Mouse (Mus musculus) yolk sac, embryonic 10.5 days (tissue): ENCODE results near the gene Urah.

Experiments used
- DNase-seq: peaks from one replicate; pipeline ENCODE4 v3.0.0-alpha.2; 2017; ENCODE audit warnings: low spot score

The Urah gene

DNA sequence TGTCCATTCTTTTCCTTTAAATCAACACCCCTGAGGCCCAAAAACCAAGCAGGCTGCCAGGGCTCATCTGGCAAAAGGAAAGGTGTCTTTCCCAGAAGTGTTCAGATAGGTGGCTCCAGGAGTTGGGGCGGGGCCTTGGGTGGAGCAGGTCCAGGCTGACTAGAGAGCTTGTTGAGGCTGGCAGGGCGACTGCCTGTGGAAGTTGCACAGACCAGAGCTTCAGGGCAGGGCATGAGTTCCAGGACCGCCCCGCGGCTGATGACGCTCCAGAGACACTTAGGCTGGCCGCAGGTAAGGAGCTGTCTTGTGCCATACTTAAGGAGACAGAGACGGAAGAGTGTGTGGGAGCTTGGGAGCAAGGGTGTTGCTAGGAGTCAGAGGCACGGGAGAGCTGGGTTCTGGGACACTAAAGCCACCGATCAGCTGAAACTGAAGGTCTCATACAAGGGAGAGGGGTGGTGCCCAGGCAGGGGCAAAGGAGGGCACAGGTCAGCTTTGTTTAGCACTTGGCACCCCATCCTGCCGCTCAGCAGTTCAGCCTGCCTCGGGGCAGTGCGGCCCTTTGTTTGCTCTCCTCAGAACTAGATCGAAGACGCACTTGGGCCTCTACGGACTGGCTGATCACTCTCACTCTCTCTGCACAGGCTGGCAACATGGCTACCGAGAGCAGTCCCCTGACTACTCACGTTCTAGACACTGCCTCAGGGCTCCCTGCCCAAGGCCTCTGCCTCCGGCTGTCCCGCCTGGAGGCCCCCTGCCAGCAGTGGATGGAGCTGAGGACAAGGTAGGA lies at the start of gene Urah:
Gene Urah (plus strand): TSS at position 51 of the 790 bp plus-strand sequence.
- DNase-seq, result peak; percentile 55

DNA sequence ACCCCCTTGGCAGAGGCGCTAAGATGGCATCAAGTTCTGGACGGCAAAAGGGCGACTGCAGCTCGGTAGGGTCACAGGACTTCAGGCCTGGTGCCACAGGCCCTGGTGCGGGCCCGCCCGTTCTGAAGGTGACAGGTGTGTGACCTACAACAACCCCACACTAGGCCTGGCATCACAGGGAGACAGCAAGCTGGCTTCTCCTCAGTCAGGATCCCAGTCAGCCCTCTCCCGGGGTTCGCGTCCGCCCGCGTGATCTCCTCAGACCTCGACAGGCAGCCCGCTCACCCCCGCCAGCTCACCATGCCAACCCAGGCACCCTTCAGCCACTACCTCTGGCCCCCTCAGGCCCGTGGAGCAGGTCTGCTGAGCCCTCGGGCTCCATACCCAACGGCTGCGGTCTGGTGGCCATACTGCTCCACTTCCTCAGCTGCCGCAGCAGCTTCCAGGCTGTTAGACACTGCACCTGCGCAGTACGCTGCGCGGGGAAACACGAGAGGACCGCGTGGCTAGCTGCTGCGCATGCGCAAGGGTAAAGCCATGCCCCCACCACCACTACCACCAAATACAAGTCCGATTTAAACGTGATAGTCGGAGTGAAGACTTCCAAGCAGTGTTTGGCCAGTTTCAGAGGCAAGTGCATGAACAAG lies 47.3 kb upstream of the Urah start, which contains the start of gene Syce1:
Gene Syce1 (minus strand): TSS at position 447 of the 647 bp plus-strand sequence.
- DNase-seq, result no peak

GRCm38 (mm10) chr7:140788053-140788435 lies 46.8 kb upstream of the Urah start:
- DNase-seq, result no peak

- DNase-seq, result no peak
Observed at GRCm38 (mm10) chr7:140793541-140793940, 41.3 kb upstream of the Urah start.

DNA sequence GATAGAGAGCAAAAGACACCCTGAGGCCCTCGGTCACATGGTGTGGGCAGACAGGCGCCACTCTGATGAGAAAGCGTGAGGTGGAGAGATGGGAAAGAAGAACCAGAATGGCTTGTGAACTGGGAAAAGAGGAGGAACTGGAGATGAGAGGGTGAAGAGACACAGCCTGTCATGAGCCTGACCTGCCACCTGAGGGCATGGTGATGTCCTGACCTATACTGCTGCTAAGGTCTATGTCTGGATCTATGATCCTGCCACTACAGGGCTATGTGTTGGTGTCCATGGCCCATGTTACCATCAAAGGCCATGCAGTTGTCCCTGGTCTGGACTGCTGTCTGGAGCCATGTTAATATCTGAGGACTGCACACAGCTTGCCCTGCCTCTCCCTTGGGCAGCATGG lies 37.2 kb upstream of the Urah start:
- no peak for DNase-seq

DNA sequence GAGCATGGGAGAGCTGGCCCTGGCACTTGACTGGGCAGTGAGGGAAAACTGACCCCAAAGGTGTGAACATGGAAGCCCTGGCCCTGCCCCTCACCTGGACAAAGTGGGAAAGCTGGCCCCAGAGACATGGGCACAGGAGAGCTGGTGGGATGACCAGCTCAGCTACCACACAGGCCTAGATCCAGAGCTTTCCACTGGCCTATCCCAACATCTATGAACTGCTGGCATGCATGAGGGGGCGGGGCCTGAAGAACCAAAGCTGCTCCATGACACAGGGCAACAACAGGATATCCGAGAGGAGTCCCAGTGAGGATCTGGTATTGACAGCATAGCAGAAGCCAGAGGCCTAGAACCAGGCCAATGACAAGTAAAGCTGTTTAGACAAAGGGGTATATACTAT lies 36.6 kb upstream of the Urah start:
- DNase-seq, result no peak

DNA sequence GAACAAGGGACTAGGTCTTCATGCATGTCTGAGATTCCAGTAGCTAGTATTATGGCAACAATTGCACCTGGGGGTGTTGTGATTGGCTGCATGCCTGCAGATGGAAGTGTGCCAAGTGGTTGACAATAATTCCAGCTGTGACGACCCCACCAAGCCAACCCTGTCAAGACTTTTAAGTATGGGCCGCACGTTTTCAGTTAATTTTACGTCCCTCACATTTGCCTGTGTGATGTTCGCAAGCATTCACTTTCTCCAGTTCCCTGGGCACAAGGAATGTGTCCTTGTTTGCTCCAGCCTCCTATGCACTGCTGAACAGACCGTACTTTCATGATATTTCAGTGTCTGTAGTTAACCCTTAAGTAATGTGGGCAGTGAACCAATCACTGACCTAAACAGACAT lies 32.2 kb upstream of the Urah start:
- DNase-seq, result no peak

- no peak for DNase-seq
Observed at GRCm38 (mm10) chr7:140805704-140806103, 29.1 kb upstream of the Urah start.

GRCm38 (mm10) chr7:140810496-140810895 lies 24.3 kb upstream of the Urah start:
- DNase-seq, result no peak

DNA sequence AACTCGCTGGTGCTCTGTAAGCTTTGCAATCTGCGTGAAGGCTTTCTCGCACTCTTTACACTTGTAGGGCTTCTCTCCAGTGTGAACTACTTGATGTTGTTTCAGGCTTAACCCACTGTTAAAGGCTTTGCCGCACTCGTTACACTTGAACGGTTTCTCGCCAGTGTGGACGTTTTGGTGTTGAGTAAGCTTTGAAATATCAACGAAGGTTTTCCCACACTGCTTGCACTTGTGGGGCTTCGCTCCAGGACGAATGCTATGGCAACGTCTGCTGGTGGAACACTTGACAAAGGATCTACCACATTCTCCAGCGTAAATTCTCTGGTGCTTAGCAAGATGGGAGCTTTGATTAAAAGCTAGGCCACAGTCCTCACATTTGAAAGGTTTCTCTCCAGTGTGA lies 23.1 kb upstream of the Urah start:
- no peak for DNase-seq

DNA sequence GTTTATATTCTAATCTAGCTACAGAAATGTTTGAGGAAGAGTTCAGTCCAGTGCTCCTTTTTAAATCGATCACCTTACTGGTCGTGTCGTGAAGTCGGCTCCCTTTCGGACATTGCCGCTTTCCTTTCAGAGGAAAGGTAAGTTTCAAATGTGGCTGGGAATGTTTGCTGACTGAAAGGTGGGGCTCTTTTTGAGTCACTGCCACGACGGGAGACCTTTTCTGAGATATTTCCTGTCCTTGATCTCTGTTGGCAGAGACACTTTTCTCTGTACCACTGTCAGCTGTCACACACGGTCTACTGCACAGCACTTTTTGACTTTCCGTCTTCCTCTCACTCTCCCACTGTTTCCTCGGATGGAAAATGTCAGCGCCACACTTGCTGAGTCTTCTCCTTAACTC lies 22.0 kb upstream of the Urah start:
- DNase-seq, result no peak

DNA sequence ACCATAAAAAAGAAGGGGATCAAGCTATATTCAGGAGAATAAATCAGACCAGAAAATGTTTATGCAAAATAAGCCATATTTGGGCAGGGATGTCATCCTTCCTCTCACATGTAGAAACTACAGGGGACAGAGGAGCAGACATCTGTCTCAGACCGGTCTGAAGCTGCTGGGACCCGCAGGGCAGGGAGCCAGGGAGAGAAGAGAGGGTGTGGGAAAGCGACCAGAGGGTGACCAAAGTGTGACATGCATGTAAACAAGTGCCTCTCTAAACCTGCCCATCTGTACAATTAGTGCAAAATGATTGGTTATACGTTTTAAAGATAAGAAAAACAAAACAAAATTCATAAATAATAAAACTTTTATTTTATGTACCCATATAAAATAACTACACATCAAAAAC lies 14.6 kb upstream of the Urah start:
- no peak for DNase-seq

DNA sequence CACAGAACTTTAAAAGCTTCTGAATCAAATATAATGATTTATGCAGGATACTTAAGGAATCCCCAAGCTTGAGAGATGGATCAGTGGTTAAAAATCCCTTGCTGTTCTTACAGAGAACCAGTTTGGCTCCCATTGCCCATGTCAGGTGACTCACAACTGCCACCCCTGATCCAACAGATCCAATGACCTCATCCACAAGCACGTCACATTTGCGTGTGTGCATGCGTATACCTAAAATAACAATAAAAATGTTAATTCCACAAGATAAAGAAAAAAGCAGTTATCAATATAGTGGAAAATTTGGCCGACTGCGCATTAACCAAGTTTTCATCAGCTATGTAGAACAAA lies 13.5 kb upstream of the Urah start:
- no peak for DNase-seq

DNA sequence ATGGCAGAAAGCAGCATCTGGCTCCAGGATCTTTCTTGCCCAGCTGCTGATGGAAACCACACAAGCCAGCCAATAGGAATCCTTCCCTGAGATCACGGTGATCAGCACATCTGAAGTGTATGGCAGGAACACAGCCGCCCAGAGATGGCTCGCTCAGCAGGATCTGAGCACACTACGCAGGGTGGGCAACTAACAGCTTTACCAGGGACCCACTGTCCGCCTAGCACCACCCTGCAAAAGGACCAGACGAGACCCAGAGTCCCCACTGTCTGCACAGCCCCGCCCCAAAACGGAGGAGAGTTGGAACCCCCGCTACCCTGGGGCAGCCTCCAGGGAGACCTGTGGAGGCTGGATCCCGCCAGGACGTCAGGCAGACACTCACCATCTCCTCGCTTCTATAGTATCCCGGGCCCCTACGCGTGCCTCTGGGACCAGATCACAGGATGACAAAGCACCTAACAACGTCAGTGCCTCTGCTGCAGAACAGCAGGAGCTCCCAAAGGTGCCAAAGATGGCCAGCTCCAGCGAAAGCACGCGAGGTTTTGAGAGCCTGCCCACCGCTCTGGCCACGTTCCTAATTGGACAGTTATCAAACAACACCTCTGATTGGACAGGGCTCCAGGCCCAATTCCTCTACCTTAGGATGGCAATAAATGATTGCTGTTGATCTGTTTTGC lies 13.0 kb upstream of the Urah start, which contains the start of gene Zfp941:
Gene Zfp941 (minus strand): TSS at position 526 of the 677 bp plus-strand sequence.
- peak; percentile 15 for DNase-seq

- no peak for DNase-seq
Observed at GRCm38 (mm10) chr7:140822731-140823130, 12.1 kb upstream of the Urah start.

- peak; percentile 80 for DNase-seq
Observed at GRCm38 (mm10) chr7:140828171-140828881, 6.5 kb upstream of the Urah start.

GRCm38 (mm10) chr7:140831447-140831846 lies 3.4 kb upstream of the Urah start:
- DNase-seq, result no peak

DNA sequence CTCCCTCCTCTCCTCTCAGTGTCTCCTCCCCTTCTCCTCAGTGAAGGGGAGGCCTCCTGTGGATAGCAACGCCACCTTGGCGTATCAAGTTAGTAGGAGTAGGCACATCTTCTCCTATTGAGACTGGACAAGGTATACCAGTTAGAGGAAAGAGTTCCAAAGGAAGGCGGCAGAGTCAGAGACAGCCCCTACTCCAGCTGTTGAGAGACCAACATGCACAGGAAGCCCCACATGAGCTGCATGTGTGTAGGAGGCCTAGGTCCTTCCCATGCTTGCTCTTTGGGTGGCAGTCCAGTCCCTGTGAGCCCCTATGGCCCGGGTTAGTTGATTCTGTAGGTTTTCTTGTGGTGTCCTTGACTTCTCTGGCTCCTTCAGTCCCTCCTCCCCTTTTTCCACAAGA lies 1.5 kb upstream of the Urah start:
- no peak for DNase-seq

GRCm38 (mm10) chr7:140835758-140836087 lies 905 bp downstream of the Urah start:
- peak; percentile 53 for DNase-seq

GRCm38 (mm10) chr7:140836243-140837115 lies 1.7 kb downstream of the Urah start:
- no peak for DNase-seq

DNA sequence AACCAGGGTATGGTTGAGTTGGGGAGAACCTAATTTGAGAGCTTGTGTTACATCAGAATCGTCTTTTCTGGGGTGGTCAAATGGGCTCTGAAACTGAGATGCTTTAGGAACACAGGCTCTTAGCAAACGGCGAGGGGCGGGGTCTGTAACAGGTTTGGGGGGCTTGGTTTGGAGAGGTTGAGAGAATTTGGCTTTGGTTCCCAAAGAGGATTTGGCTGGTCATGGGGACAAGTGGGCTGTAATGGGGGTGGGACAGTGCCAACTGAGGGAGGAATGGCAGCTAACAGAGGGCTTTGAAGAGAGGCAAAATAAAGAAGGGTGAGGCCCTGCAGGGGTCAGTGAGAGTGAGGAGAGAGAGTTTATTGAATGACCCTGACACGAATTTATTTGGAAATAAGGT lies 4.7 kb downstream of the Urah start:
- DNase-seq, result no peak
